10 mouse cellular contexts compared by ENCODE assay signal in genomic region chr4:66828163-66828668, GRCm38 (mm10). TPM values are rescaled to one million over a fixed set of nuclear protein-coding genes. Genes with fewer than 3 reads are reported as not detected.
A peak's percentile ranks its signal among the peaks of the same experiment; 100 is the strongest.
DNase-seq lines count a peak whose midpoint lies in the region; ATAC-seq and TF ChIP-seq lines count a peak whose summit lies in the region.
"Had no signal": no experiment of that assay in that cellular context is flagged by ENCODE, and none has a peak within 500 bp of the region (broad histone marks: within the 10 kb centered on the region; RNA-seq: fewer than 3 reads in every experiment).

No protein-coding gene starts in this region.

- H3K4me1 ChIP-seq in embryonic facial prominence, embryonic 12.5 days, result no peaks in the 10 kb centered on the region
- H3K4me1 ChIP-seq in embryonic facial prominence, embryonic 10.5 days, result peaks cover 10% of the 10 kb centered on the region; the same call in 1 of the 2 replicates
- no peaks in the 10 kb centered on the region for H3K4me1 ChIP-seq in neural tube, embryonic 13.5 days (replicated peaks)
- H3K4me1 ChIP-seq in intestine, postnatal 0 days (replicated peaks; ENCODE audit: control insufficient read depth, insufficient read depth, low read length), result no peaks in the 10 kb centered on the region
- H3K4me1 ChIP-seq in stomach, embryonic 15.5 days, result peaks cover 4% of the 10 kb centered on the region; the same call in 1 of the 2 replicates

- no peak overlapping the region for H3K4me3 ChIP-seq in embryonic facial prominence, embryonic 12.5 days
- H3K4me3 ChIP-seq in embryonic facial prominence, embryonic 10.5 days, result no peak overlapping the region
- no peak overlapping the region for H3K4me3 ChIP-seq in neural tube, embryonic 13.5 days
- H3K4me3 ChIP-seq in intestine, postnatal 0 days (ENCODE audit: low read depth, low read length), result peak overlapping the region; percentile 22
- H3K4me3 ChIP-seq in stomach, embryonic 15.5 days (replicated peaks), result peak overlapping the region; percentile 18

- H3K27me3 ChIP-seq in embryonic facial prominence, embryonic 12.5 days, result no peaks in the 10 kb centered on the region
- H3K27me3 ChIP-seq in embryonic facial prominence, embryonic 10.5 days (replicated peaks; ENCODE audit: low read depth, poor library complexity, severe bottlenecking), result no peaks in the 10 kb centered on the region
- no peaks in the 10 kb centered on the region for H3K27me3 ChIP-seq in neural tube, embryonic 13.5 days
- no peaks in the 10 kb centered on the region for H3K27me3 ChIP-seq in intestine, postnatal 0 days (replicated peaks; ENCODE audit: control insufficient read depth, insufficient read depth, low read length)
- H3K27me3 ChIP-seq in stomach, embryonic 15.5 days (replicated peaks), result no peaks in the 10 kb centered on the region

- 0 out of 2 replicates have a peak overlapping the region, but pooled peaks have one; percentile 38 for H3K27ac ChIP-seq in embryonic facial prominence, embryonic 12.5 days
- no peak overlapping the region for H3K27ac ChIP-seq in embryonic facial prominence, embryonic 10.5 days (replicated peaks)
- no peak overlapping the region for H3K27ac ChIP-seq in neural tube, embryonic 13.5 days (replicated peaks)
- no peak overlapping the region for H3K27ac ChIP-seq in intestine, postnatal 0 days (ENCODE audit: low read depth, low read length)
- H3K27ac ChIP-seq in stomach, embryonic 15.5 days, result peak overlapping the region; percentile 57

- WGBS in embryonic facial prominence, embryonic 12.5 days, result 43% methylated on average over 6 of the region's 6 CpGs
- WGBS in embryonic facial prominence, embryonic 10.5 days, result 57% methylated on average over 6 of the region's 6 CpGs
- WGBS in neural tube, embryonic 13.5 days, result 65% methylated on average over 6 of the region's 6 CpGs
- WGBS in intestine, postnatal 0 days, result 29% methylated on average over 6 of the region's 6 CpGs
- WGBS in stomach, embryonic 15.5 days, result 31% methylated on average over 6 of the region's 6 CpGs

- DNase-seq in embryonic facial prominence, embryonic 10.5 days (ENCODE audit: low spot score), result no peak
- no peak for DNase-seq in neural tube, embryonic 10.5 days (ENCODE audit: extremely low spot score, low spot score)
- DNase-seq in urinary bladder, adult 2 months (ENCODE audit: low spot score), result no peak
- no peak for DNase-seq in yolk sac, embryonic 10.5 days (ENCODE audit: low spot score)

- peak overlapping the region; percentile 23 for H3K4me2 ChIP-seq in embryonic facial prominence, embryonic 12.5 days (replicated peaks)
- H3K4me2 ChIP-seq in neural tube, embryonic 13.5 days, result peak overlapping the region; percentile 11
- H3K4me2 ChIP-seq in intestine, postnatal 0 days (replicated peaks; ENCODE audit: low read depth), result peak overlapping the region; percentile 57
- peak overlapping the region; percentile 42 for H3K4me2 ChIP-seq in stomach, embryonic 15.5 days

- H3K9ac ChIP-seq in embryonic facial prominence, embryonic 12.5 days, result no peak overlapping the region
- no peak overlapping the region for H3K9ac ChIP-seq in neural tube, embryonic 13.5 days
- no peak overlapping the region for H3K9ac ChIP-seq in intestine, postnatal 0 days (ENCODE audit: low read depth, low read length)
- H3K9ac ChIP-seq in stomach, embryonic 15.5 days, result no peak overlapping the region

- ATAC-seq in embryonic facial prominence, embryonic 12.5 days (ENCODE audit: insufficient number of reproducible peaks, insufficient read depth, low FRiP score, low TSS enrichment), result no peak
- no peak for ATAC-seq in neural tube, embryonic 13.5 days (ENCODE audit: low read depth)
- no peak for ATAC-seq in intestine, postnatal 0 days
- no peak for ATAC-seq in stomach, embryonic 15.5 days (ENCODE audit: insufficient read depth, low FRiP score, low read depth)
- ATAC-seq: midbrain, embryonic 16.5 days had no signal

- TF ChIP-seq CTCF in intestine, postnatal 0 days (IDR thresholded peaks at IDR 0.05; ENCODE audit: low read depth), result no peak

- no peaks in the 10 kb centered on the region for H3K9me3 ChIP-seq in embryonic facial prominence, embryonic 12.5 days
- no peaks in the 10 kb centered on the region for H3K9me3 ChIP-seq in embryonic facial prominence, embryonic 10.5 days
- H3K9me3 ChIP-seq in neural tube, embryonic 13.5 days, result no peaks in the 10 kb centered on the region
- no peaks in the 10 kb centered on the region for H3K9me3 ChIP-seq in intestine, postnatal 0 days (ENCODE audit: control insufficient read depth)
- no peaks in the 10 kb centered on the region for H3K9me3 ChIP-seq in stomach, embryonic 15.5 days

- H3K36me3 ChIP-seq in embryonic facial prominence, embryonic 12.5 days, result no peaks in the 10 kb centered on the region
- H3K36me3 ChIP-seq in embryonic facial prominence, embryonic 10.5 days (replicated peaks), result no peaks in the 10 kb centered on the region
- H3K36me3 ChIP-seq in neural tube, embryonic 13.5 days, result no peaks in the 10 kb centered on the region
- H3K36me3 ChIP-seq in intestine, postnatal 0 days (ENCODE audit: control insufficient read depth, insufficient read depth), result no peaks in the 10 kb centered on the region
- no peaks in the 10 kb centered on the region for H3K36me3 ChIP-seq in stomach, embryonic 15.5 days

RNA-seq across cellular contexts. Expression of gene Tlr4, which starts 0.8 kb away (rescaled TPM):
- polyA plus RNA-seq in embryonic facial prominence, embryonic 12.5 days (2016; fragmentation: Nextera tagmentation; extraction: Ambion mirVana), result 0.83 and 1.4 TPM in 2 replicates
- polyA plus RNA-seq in embryonic facial prominence, embryonic 10.5 days (2016; fragmentation: Nextera tagmentation; extraction: Ambion mirVana), result 0.93 and 1.3 TPM in 2 replicates
- 1.1 and 1.3 TPM in 2 replicates for polyA plus RNA-seq in neural tube, embryonic 13.5 days (2015; fragmentation: Nextera tagmentation; extraction: Ambion mirVana)
- 0.64 and 0.78 TPM in 2 replicates for polyA plus RNA-seq in intestine, postnatal 0 days (2015; fragmentation: Nextera tagmentation; extraction: Ambion mirVana)
- 1.7 and 2.0 TPM in 2 replicates for polyA plus RNA-seq in stomach, embryonic 15.5 days (2015; fragmentation: Nextera tagmentation; extraction: Ambion mirVana)
- 6.3 and 7.2 TPM in 2 replicates for polyA plus RNA-seq in urinary bladder, adult 2 months (2012; rRNA removed)
- polyA plus RNA-seq: erythroblast, embryonic 14.5 days had no signal

Comparison
In these comparisons a context has a peak if more than half of its experiments do, and no peak if none do; other contexts are left out.
1. H3K27ac ChIP-seq: peak in embryonic facial prominence, embryonic 12.5 days (single experiment) and stomach, embryonic 15.5 days (single experiment); none in embryonic facial prominence, embryonic 10.5 days (single experiment), neural tube, embryonic 13.5 days (single experiment) and intestine, postnatal 0 days (single experiment).
2. H3K4me3 ChIP-seq: peak in intestine, postnatal 0 days (single experiment) and stomach, embryonic 15.5 days (single experiment); none in embryonic facial prominence, embryonic 12.5 days (single experiment), embryonic facial prominence, embryonic 10.5 days (single experiment) and neural tube, embryonic 13.5 days (single experiment).
3. Peak in every context shown above with its lines, with median percentiles within 50 percentile points of each other: H3K4me2 ChIP-seq.